Mouse (Mus musculus): ENCODE measurements around the gene Oaz1.

- TF ChIP-seq TAL1 (conservative IDR thresholded peaks at IDR 0.05; ENCODE audit: low read depth, low read length) (no peak), CTCF (IDR thresholded peaks at IDR 0.05; ENCODE audit: low read depth, low read length) (no peak), GATA2 (IDR thresholded peaks at IDR 0.05; ENCODE audit: borderline replicate concordance, low read depth, low read length) (no peak), GATA1 (IDR thresholded peaks at IDR 0.05; ENCODE audit: borderline replicate concordance, low read length) (no peak), POLR2AphosphoS5 (IDR thresholded peaks at IDR 0.05; ENCODE audit: insufficient replicate concordance, low read depth, low read length) (no peak)
Measured at GRCm38 (mm10) chr10:80796307-80796848, 30.1 kb upstream of the Oaz1 start.
